Mouse (Mus musculus) CH12.LX (cell line): Measurements from ENCODE around the gene Rhbdf2. TPM values are rescaled to one million over a fixed set of nuclear protein-coding genes. Genes with fewer than 3 reads are reported as not detected.

Experiments used
- DNase-seq: peaks from one replicate; pipeline ENCODE4 v3.0.0-alpha.2; 2013; ENCODE audit errors: extremely low read depth
- H3K27ac ChIP-seq: 2 replicates; pipeline ENCODE4 v1.5.1; 2012; ENCODE audit warnings: low read depth, mild to moderate bottlenecking, control low read depth, moderate library complexity; ENCODE audit not compliant: insufficient read depth
- H3K27me3 ChIP-seq: replicated peaks from 2 replicates; pipeline ENCODE3; 2012; ENCODE audit warnings: inconsistent platforms
- H3K36me3 ChIP-seq, 2 experiments: replicated peaks in 1 of 2; 2 replicates each; pipeline versions ENCODE3 to v1.6.1; 2012; ENCODE audit warnings: inconsistent platforms in 1 of 2, low read length in 1 of 2, mild to moderate bottlenecking in 1 of 2, mixed read lengths in 1 of 2, moderate library complexity in 1 of 2; ENCODE audit not compliant: control insufficient read depth in 1 of 2, insufficient read depth in 1 of 2
- H3K4me1 ChIP-seq, 2 experiments: 2 replicates each; pipeline ENCODE4 v1.6.1; 2012; ENCODE audit warnings: inconsistent platforms in 1 of 2, moderate library complexity in 1 of 2; ENCODE audit not compliant: insufficient read depth in 2 of 2, control insufficient read depth in 1 of 2
- H3K4me2 ChIP-seq: 2 replicates; pipeline ENCODE4 v1.6.1; 2012; ENCODE audit warnings: low read depth, mild to moderate bottlenecking, control low read depth; ENCODE audit not compliant: poor library complexity, insufficient read depth, severe bottlenecking
- H3K4me3 ChIP-seq, 3 experiments: fragments of 150-350 bp in 1 of 3; sonication (generic) in 1 of 3; replicated peaks in 1 of 3; 2 replicates each; pipeline versions ENCODE3 to v1.5.1; 2011 to 2012; ENCODE audit warnings: low read depth in 2 of 3, low read length in 2 of 3, mild to moderate bottlenecking in 2 of 3, moderate library complexity in 2 of 3, control low read depth in 1 of 3, improper control_type of control experiment in 1 of 3, inconsistent platforms in 1 of 3, mixed read lengths in 1 of 3; ENCODE audit not compliant: poor library complexity in 1 of 3
- H3K79me2 ChIP-seq: replicated peaks from 2 replicates; pipeline ENCODE4 v1.6.1; 2012; ENCODE audit warnings: mild to moderate bottlenecking, moderate library complexity; ENCODE audit not compliant: control insufficient read depth, poor library complexity, insufficient read depth, severe bottlenecking; ENCODE audit errors: extremely low read depth
- H3K9ac ChIP-seq: 2 replicates; pipeline ENCODE4 v1.6.1; 2012; ENCODE audit warnings: low read depth, mild to moderate bottlenecking, control low read depth, moderate library complexity; ENCODE audit not compliant: insufficient read depth
- H3K9me3 ChIP-seq: replicated peaks from 2 replicates; pipeline ENCODE3; 2012; ENCODE audit warnings: low read length, inconsistent platforms, mixed read lengths
- CHD2 ChIP-seq: IDR thresholded peaks from 2 replicates; pipeline ENCODE4 v1.6.1; 2011; ENCODE audit warnings: low read length, improper control_type of control experiment
- CTCF ChIP-seq, 2 experiments: IDR thresholded peaks in 1 of 2; conservative IDR thresholded peaks in 1 of 2; 2 replicates each; pipeline ENCODE4 v1.5.1; 2011 to 2012; ENCODE audit warnings: low read depth in 2 of 2, low read length in 2 of 2, improper control_type of control experiment in 1 of 2, inconsistent platforms in 1 of 2, mild to moderate bottlenecking in 1 of 2, moderate library complexity in 1 of 2
- ELF1 ChIP-seq: IDR thresholded peaks from 2 replicates; pipeline ENCODE4 v1.6.1; 2014; ENCODE audit warnings: low read depth, mild to moderate bottlenecking, inconsistent platforms, low read length, improper control_type of control experiment
- ETS1 ChIP-seq: conservative IDR thresholded peaks from 2 replicates; pipeline ENCODE4 v1.6.1; 2012; ENCODE audit warnings: low read depth, mild to moderate bottlenecking, inconsistent platforms, low read length, improper control_type of control experiment, moderate library complexity
- GABPA ChIP-seq: IDR thresholded peaks from 2 replicates; pipeline ENCODE4 v1.6.1; 2012; ENCODE audit warnings: low read depth, low read length, improper control_type of control experiment, inconsistent platforms; ENCODE audit not compliant: insufficient replicate concordance
- JUN ChIP-seq: IDR thresholded peaks from 2 replicates; pipeline ENCODE4 v1.6.1; 2011; ENCODE audit warnings: low read depth, mild to moderate bottlenecking, low read length, improper control_type of control experiment, moderate library complexity; ENCODE audit not compliant: insufficient read depth
- MXI1 ChIP-seq: IDR thresholded peaks from 2 replicates; pipeline ENCODE4 v1.6.1; 2011; ENCODE audit warnings: mild to moderate bottlenecking, low read depth, low read length, improper control_type of control experiment
- NRF1 ChIP-seq: IDR thresholded peaks from 2 replicates; pipeline ENCODE4 v1.6.1; 2014; ENCODE audit warnings: low read depth, mild to moderate bottlenecking, inconsistent platforms, low read length, improper control_type of control experiment, moderate library complexity
- POLR2AphosphoS2 ChIP-seq: IDR thresholded peaks from 2 replicates; pipeline ENCODE4 v1.6.1; 2011; ENCODE audit warnings: low read depth, low read length, improper control_type of control experiment
- RAD21 ChIP-seq: IDR thresholded peaks from 2 replicates; pipeline ENCODE4 v1.6.1; 2011; ENCODE audit warnings: low read depth, mild to moderate bottlenecking, low read length, improper control_type of control experiment, moderate library complexity
- RCOR1 ChIP-seq: conservative IDR thresholded peaks from 2 replicates; pipeline ENCODE4 v1.6.1; 2012; ENCODE audit warnings: low read depth, mild to moderate bottlenecking, inconsistent platforms, low read length, improper control_type of control experiment
- TBP ChIP-seq: conservative IDR thresholded peaks from 2 replicates; pipeline ENCODE4 v1.6.1; 2011; ENCODE audit warnings: low read depth, low read length, improper control_type of control experiment
- USF2 ChIP-seq: conservative IDR thresholded peaks from 2 replicates; pipeline ENCODE4 v1.6.1; 2011; ENCODE audit warnings: low read depth, low read length, improper control_type of control experiment
- ZMIZ1 ChIP-seq: IDR thresholded peaks from 2 replicates; pipeline ENCODE4 v1.6.1; 2012; ENCODE audit warnings: low read depth, mild to moderate bottlenecking, inconsistent platforms, low read length, improper control_type of control experiment
- dilution Hi-C: fragments of 300-500 bp; cut with MboI; formaldehyde crosslinking; loops from 2 replicates; pipeline ENCODE4 v1.14.3; 2020; ENCODE audit warnings: low sequenced_read_pairs; ENCODE audit not compliant: extremely low pct_unique_long_range_greater_than_20kb, extremely low pct_ligation_motif_present
- in situ Hi-C: fragments of 300-500 bp; cut with MboI; formaldehyde crosslinking; loops from 3 replicates; pipeline ENCODE4 v1.14.3; 2019; ENCODE audit warnings: low sequenced_read_pairs, low pct_ligation_motif_present, low pct_unique_long_range_greater_than_20kb, mixed read lengths
- polyA plus RNA-seq: library from polyadenylated mRNA; unstranded; fragments of >175 nt; gene quantifications from 2 replicates; pipeline ENCODE4 v1.2.1, GENCODE M21; 2012; ENCODE audit warnings: low read depth; ENCODE audit not compliant: insufficient read length
- total RNA-seq, 2 experiments: library from RNA; depleted of rRNA; stranded (reverse); fragments of 300-350 nt in 1 of 2; fragments of >200 nt in 1 of 2; gene quantifications; 2 replicates each; pipeline ENCODE4 v1.2.3; 2012 to 2014

Gene Rhbdf2
- total and polyA plus RNA-seq, 3 experiments, result 3.1 to 14.7 (median 12.1) TPM

DNA sequence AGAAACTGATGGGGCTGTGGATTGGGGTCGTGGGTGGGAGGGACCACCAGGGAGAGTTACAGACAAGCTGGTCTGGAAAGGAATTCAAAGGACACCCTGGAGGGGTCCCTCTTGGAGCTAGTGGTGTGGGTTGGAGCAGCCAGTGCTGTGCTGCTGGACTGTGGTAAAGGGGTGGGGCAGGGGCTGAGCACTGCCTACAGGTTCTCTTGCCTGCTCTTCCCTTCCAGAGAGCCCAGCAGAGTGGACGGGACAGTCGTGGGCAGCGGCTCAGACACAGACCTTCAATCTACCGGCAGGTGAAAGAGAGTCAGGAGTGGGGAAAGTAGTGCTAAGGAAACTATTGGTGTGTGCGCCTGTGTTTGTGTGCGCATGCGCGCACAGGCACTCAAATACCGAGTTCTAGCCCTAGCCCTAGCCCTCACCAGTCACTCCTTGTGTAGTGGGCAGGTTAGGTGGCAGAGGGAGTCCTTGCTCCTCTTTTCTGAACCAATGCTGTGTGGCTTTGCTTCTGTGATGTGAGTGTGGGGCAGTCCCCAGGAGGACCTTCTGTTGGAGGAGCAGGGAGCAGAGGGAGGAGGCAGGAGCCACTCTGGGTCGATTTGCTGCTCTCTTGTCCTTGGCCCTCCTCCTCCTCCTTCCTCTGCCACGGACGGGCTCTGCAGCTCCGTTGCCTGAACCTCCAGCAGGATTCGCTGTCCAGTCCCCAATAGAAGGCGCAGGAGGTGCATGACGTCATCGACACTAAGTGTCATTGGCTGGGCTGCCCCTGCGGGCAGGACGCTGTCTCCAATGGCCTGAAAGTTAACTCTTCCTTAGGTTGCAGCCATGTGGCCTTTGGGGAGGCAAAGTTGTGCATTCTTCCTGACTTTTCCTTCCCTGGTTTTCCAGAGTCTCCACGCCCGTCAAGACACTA is 30.7 kb upstream of the Rhbdf2 start (continued):
- 0 out of 2 replicates have a peak, but pooled peaks have one; percentile 54 for TF ChIP-seq TBP
- TF ChIP-seq USF2, result no peak
- TF ChIP-seq POLR2AphosphoS2, result no peak

DNA sequence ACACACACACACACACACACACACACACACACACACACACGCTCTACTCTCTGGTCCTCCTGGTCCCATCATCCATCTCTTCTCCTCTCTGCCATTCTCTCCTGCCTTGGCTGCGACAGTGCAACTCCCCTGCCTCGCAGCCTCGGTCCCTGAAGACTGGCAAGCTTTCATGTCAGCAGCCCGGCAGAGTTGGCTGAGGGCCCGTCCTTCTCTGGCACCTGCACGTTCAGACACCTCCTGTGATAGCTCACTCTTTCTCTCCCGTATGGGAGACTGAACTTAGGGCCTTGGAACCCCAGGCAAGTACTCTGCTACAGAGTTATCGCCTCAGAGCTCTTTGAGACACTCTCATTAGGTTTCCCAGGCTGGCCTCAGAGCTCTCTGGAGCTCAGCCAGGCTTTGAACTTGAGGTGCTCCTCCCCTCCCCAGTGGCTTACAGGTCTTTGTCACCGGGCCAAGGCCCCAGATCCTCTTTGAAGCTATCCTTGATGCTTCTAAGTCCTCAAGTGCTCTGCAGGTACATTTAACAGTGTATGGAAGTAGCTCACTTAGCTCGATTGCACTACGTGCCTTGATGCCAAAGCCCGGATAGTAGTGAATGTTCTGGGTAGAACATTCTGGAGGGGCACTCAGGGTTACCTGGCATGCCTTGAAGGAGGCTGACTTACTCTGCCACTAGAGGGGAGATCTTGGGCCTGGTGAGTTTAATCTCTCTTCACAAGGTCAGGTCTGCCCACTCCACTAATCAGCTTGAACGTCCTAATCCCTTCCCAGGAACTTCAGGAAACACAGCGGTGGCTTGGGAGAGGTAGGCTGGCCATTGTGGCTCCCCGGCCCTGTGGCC is 29.8 kb upstream of the Rhbdf2 start:
- peaks cover 12 to 29% of the 10 kb centered on the region in 2 experiments for H3K4me1 ChIP-seq
- no peak overlapping the region for H3K27ac ChIP-seq
- no peaks in the 10 kb centered on the region for H3K9me3 ChIP-seq
- TF ChIP-seq RCOR1, result no peak
- TF ChIP-seq ETS1, result no peak
- no peak for TF ChIP-seq RAD21
- no peak for TF ChIP-seq POLR2AphosphoS2
- no peak for TF ChIP-seq ZMIZ1
- TF ChIP-seq NRF1, result no peak
- no peak for TF ChIP-seq JUN
- TF ChIP-seq CHD2, result no peak
- no peak for TF ChIP-seq GABPA
- no peak for TF ChIP-seq MXI1
- no peak for TF ChIP-seq ELF1
- TF ChIP-seq CTCF (conservative IDR thresholded peaks at IDR 0.05 in 1 of 2, IDR thresholded peaks at IDR 0.05 in 1 of 2; ENCODE audit: low read depth in 2 of 2, low read length in 2 of 2), result no peak
- TF ChIP-seq, all 38 proteins: peak for 0
- in situ Hi-C loops, result loop anchor here (25.0 kb wide), 1 partner anchor 531 kb away; the partner anchor contains the start of gene Sept9
- no peak overlapping the region for H3K4me3 ChIP-seq
- no peak overlapping the region for H3K9ac ChIP-seq
- DNase-seq, result no peak
- H3K79me2 ChIP-seq, result no peaks in the 10 kb centered on the region
- no peak overlapping the region for H3K4me2 ChIP-seq
- dilution Hi-C loops, result no loop called here
- H3K36me3 ChIP-seq, result no peaks in the 10 kb centered on the region
- H3K27me3 ChIP-seq, result peaks cover 24% of the 10 kb centered on the region
